Mouse (Mus musculus): ENCODE data around the gene Tmed4.

- TF ChIP-seq CTCF (IDR thresholded peaks at IDR 0.05; ENCODE audit: low read depth) (no peak), EP300 (IDR thresholded peaks at IDR 0.05; ENCODE audit: low read depth) (peak; percentile 64; the same call in 1 of the 2 replicates)
Measured at GRCm38 (mm10) chr11:6291401-6292115, 16.9 kb upstream of the Tmed4 start, which contains the start of gene Ogdh.
